Mouse (Mus musculus) embryonic facial prominence, embryonic 15.5 days (tissue): ENCODE measurements around the gene Slc44a1. TPM values are rescaled to one million over a fixed set of nuclear protein-coding genes. Genes with fewer than 3 reads are reported as not detected.

ENCODE experiments used
- ATAC-seq: fragments of 200-750 bp; cut with Nextera tagmentation; 2 replicates; pipeline ENCODE4 v1.8.0; 2017; ENCODE audit warnings: low read depth, moderate TSS enrichment; ENCODE audit not compliant: insufficient number of reproducible peaks, low FRiP score, low TSS enrichment
- H3K27ac ChIP-seq: fragments of 300-500 bp; sonication (generic); replicated peaks from 2 replicates; pipeline ENCODE4 v1.5.1; 2015; ENCODE audit warnings: mild to moderate bottlenecking, inconsistent platforms
- H3K27me3 ChIP-seq: fragments of 300-500 bp; sonication (generic); 2 replicates; pipeline ENCODE4 v1.6.1; 2015; ENCODE audit warnings: inconsistent platforms
- H3K36me3 ChIP-seq: fragments of 300-500 bp; sonication (generic); 2 replicates; pipeline ENCODE4 v1.6.1; 2015; ENCODE audit warnings: mild to moderate bottlenecking, inconsistent platforms
- H3K4me1 ChIP-seq: fragments of 300-500 bp; sonication (generic); 2 replicates; pipeline ENCODE4 v1.6.1; 2015; ENCODE audit warnings: inconsistent platforms
- H3K4me2 ChIP-seq: fragments of 300-500 bp; sonication (generic); replicated peaks from 2 replicates; pipeline ENCODE4 v1.6.1; 2015; ENCODE audit warnings: mild to moderate bottlenecking, inconsistent platforms
- H3K4me3 ChIP-seq: fragments of 300-500 bp; sonication (generic); replicated peaks from 2 replicates; pipeline ENCODE4 v1.5.1; 2015; ENCODE audit warnings: mild to moderate bottlenecking, inconsistent platforms
- H3K9ac ChIP-seq: fragments of 300-500 bp; sonication (generic); 2 replicates; pipeline ENCODE4 v1.6.1; 2015; ENCODE audit warnings: inconsistent platforms
- H3K9me3 ChIP-seq: fragments of 300-500 bp; sonication (generic); replicated peaks from 2 replicates; pipeline ENCODE4 v1.6.1; 2016; ENCODE audit warnings: inconsistent platforms
- WGBS: fragments of 180-500 bp; shearing (Covaris S2); methylation state at CpG from one replicate; pipeline ENCODE4 v1.1.7; 2015; 5-methylcytosine and 5-hydroxymethylcytosine counted together
- polyA plus RNA-seq: library from polyadenylated mRNA; unstranded; fragments of >200 nt; fragmentation: Nextera tagmentation; extraction: Ambion mirVana; gene quantifications from 2 replicates; pipeline ENCODE4 v1.2.1, GENCODE M21; 2015

Gene Slc44a1
- polyA plus RNA-seq, 1 experiment from 2014 or later: 47.9 TPM

GRCm38 (mm10) chr4:53452457-53452856, 12.2 kb downstream of the Slc44a1 start:
- Histone ChIP-seq H3K9me3 (no peaks in the 10 kb centered on the region), H3K4me3 (no peak overlapping the region), H3K9ac (no peak overlapping the region), H3K36me3 (no peaks in the 10 kb centered on the region), H3K27me3 (no peaks in the 10 kb centered on the region), H3K4me2 (no peak overlapping the region), H3K4me1 (peaks cover 9% of the 10 kb centered on the region), H3K27ac (no peak overlapping the region)
- ATAC-seq: no peak
- 96% methylated on average over 1 of the region's 1 CpGs for WGBS

DNA sequence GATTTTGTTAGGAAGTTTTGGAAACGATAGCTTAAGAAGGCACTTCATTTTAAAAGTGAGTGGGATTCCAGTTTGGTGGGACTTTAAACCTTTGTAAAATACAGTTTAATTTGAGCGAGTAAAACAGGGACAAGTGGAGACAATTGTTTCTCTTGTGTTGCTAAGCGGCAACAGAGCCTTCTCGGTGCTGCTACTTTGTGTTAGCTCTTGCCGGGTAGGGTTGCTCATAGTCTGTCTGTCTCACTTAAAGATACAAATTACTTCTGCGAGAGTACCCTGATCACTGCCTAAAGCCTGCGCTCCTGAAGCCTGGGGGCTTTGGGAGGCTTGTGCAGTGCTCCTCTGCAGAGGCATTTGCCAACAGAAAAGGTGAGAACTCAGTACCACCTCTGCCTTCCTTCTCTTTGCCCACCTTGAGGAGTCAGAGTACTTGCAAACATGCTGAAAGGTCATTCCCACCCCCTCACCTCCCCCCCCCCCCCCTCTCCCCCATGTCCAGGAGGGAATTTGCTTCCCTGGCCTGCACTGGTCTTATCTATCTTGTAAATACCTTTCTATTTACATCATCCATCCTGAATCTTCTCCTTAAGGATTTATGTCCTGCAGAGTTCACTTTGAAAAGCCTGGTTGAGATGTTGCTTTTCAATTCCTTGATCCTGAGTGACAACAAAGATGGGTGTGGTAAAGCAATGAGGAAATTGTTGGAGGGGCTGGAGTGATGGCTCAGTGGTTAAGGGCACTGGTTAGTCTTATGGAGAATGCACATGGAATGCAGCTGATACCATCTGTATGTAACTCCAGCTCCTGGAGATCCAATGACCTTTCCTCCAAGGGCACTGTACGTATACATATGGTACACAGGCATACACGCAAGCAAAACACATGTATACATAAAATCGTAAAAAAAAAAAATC, 13.0 kb downstream of the Slc44a1 start:
- no peak overlapping the region for H3K9ac ChIP-seq
- peaks cover 9% of the 10 kb centered on the region for H3K4me1 ChIP-seq
- no peak overlapping the region for H3K4me3 ChIP-seq
- no peak for ATAC-seq
- no peaks in the 10 kb centered on the region for H3K36me3 ChIP-seq
- WGBS: 56% methylated on average over 10 of the region's 10 CpGs
- no peak overlapping the region for H3K27ac ChIP-seq
- H3K27me3 ChIP-seq: no peaks in the 10 kb centered on the region
- H3K9me3 ChIP-seq: no peaks in the 10 kb centered on the region
- H3K4me2 ChIP-seq: no peak overlapping the region

DNA sequence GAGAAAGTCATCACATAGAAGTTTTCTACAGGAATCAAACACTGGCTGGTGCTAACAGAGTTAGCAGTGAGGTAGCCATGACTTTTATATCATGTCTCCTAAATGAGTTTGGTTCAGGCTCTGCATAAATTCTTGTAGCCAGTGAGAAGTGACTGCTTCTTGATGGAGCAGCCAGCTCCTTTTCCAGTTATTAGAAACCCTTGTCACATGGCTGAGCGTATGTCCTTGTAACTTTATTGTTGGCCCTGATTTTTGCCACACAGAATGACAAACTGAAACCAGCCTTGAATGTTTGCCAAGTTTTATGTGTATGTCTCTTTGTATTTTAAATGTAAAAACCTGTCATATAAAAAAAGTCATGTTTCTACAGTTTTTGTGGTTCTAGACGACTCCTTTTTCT, 15.7 kb downstream of the Slc44a1 start:
- H3K27ac ChIP-seq: no peak overlapping the region
- 56% methylated on average over 2 of the region's 2 CpGs for whole genome bisulfite sequencing
- no peak for ATAC-seq

DNA sequence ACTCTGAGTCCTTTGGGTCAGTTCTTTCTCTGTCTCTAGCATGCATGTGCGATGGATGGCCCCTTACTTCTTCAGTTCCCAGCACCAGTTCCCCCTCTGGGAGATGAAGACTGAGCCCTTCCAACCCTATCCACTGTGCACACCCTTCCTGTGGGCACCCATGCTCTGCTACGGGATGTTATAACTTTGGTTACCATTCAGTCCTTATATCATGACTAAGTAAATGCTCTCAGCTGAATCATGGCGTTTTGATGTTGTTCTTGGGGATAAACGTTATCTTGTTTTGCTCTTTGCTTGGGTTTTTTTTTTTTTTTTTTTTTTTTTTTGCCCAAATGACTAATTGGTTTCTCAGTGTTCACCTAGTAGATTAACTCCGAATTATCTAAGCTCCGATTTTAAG, 16.4 kb downstream of the Slc44a1 start:
- H3K9ac ChIP-seq: no peak overlapping the region
- H3K4me1 ChIP-seq: peaks cover 5% of the 10 kb centered on the region; the same call in 1 of the 2 replicates
- no peak overlapping the region for H3K4me3 ChIP-seq
- H3K27me3 ChIP-seq: no peaks in the 10 kb centered on the region
- no peak overlapping the region for H3K4me2 ChIP-seq
- ATAC-seq: no peak
- no peaks in the 10 kb centered on the region for H3K9me3 ChIP-seq
- no peak overlapping the region for H3K27ac ChIP-seq
- 85% methylated on average over 6 of the region's 6 CpGs for WGBS
- no peaks in the 10 kb centered on the region for H3K36me3 ChIP-seq

More for the DNA sequence above, 15.7 kb downstream of the Slc44a1 start:
- Histone ChIP-seq H3K4me3 (no peak overlapping the region), H3K9ac (no peak overlapping the region), H3K27me3 (no peaks in the 10 kb centered on the region), H3K4me1 (peaks cover 9% of the 10 kb centered on the region; the same call in 1 of the 2 replicates), H3K9me3 (no peaks in the 10 kb centered on the region), H3K36me3 (no peaks in the 10 kb centered on the region), H3K4me2 (no peak overlapping the region)

- H3K4me1 ChIP-seq: no peaks in the 10 kb centered on the region
- 85% methylated on average over 3 of the region's 3 CpGs for WGBS
- H3K4me2 ChIP-seq: no peak overlapping the region
- H3K27me3 ChIP-seq: no peaks in the 10 kb centered on the region
- no peak overlapping the region for H3K9ac ChIP-seq
- H3K9me3 ChIP-seq: no peaks in the 10 kb centered on the region
- H3K4me3 ChIP-seq: no peak overlapping the region
- no peak overlapping the region for H3K27ac ChIP-seq
- ATAC-seq: no peak
- H3K36me3 ChIP-seq: no peaks in the 10 kb centered on the region
Observed at GRCm38 (mm10) chr4:53458503-53458902, 18.3 kb downstream of the Slc44a1 start.

DNA sequence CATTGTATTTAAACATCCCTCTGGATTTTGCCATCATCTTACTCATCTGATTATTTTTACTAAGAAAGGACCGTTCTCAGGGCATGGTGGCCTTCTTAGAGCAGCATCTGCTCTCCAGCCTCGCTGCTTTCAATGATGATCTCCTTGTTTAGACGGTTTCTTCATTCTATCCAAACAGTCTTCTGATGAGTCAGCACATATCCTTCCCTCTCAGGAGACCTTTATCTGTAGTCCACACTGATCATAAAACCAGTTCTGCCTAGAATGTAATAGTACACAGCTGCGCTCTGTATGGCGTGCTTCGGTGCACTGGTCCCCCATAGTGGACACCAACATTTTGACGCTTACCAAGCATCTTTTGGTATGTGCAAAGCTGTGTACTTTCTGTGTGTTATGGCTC, 19.5 kb downstream of the Slc44a1 start:
- H3K4me1 ChIP-seq: no peaks in the 10 kb centered on the region
- H3K9me3 ChIP-seq: no peaks in the 10 kb centered on the region
- no peaks in the 10 kb centered on the region for H3K36me3 ChIP-seq
- H3K9ac ChIP-seq: no peak overlapping the region
- H3K4me3 ChIP-seq: no peak overlapping the region
- H3K4me2 ChIP-seq: no peak overlapping the region
- H3K27me3 ChIP-seq: no peaks in the 10 kb centered on the region
- no peak overlapping the region for H3K27ac ChIP-seq
- WGBS: 85% methylated on average over 7 of the region's 7 CpGs
- no peak for ATAC-seq

DNA sequence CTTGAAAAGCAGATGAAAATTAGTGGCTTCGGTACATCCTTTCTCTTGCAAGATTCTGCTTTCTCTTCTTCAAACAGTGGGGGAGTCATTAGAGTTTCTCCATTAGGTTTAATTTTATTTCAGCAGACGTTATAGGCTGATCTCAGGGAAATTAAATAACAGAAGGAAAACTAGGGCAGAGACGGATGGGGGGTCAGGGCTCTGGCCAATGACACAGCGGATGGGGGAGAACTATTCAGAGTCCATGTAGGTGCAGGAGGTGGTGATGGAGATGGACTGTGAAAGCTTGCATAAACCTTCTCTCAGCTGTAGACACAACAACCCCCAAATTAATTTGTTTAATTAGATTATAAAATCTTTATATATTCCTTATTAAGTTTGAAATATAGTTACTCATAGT, 20.8 kb downstream of the Slc44a1 start:
- ATAC-seq: no peak
- Histone ChIP-seq H3K4me2 (no peak overlapping the region), H3K27me3 (no peaks in the 10 kb centered on the region), H3K9ac (no peak overlapping the region), H3K9me3 (no peaks in the 10 kb centered on the region), H3K4me3 (no peak overlapping the region), H3K36me3 (no peaks in the 10 kb centered on the region), H3K27ac (no peak overlapping the region), H3K4me1 (no peaks in the 10 kb centered on the region)
- WGBS: 88% methylated on average over 4 of the region's 4 CpGs

- Histone ChIP-seq H3K9me3 (no peaks in the 10 kb centered on the region), H3K9ac (no peak overlapping the region), H3K4me2 (no peak overlapping the region), H3K4me1 (no peaks in the 10 kb centered on the region), H3K27ac (no peak overlapping the region), H3K27me3 (no peaks in the 10 kb centered on the region), H3K4me3 (no peak overlapping the region), H3K36me3 (no peaks in the 10 kb centered on the region)
- 73% methylated on average over 5 of the region's 5 CpGs for WGBS
- ATAC-seq: no peak
Observed at GRCm38 (mm10) chr4:53462069-53462468, 21.9 kb downstream of the Slc44a1 start.

DNA sequence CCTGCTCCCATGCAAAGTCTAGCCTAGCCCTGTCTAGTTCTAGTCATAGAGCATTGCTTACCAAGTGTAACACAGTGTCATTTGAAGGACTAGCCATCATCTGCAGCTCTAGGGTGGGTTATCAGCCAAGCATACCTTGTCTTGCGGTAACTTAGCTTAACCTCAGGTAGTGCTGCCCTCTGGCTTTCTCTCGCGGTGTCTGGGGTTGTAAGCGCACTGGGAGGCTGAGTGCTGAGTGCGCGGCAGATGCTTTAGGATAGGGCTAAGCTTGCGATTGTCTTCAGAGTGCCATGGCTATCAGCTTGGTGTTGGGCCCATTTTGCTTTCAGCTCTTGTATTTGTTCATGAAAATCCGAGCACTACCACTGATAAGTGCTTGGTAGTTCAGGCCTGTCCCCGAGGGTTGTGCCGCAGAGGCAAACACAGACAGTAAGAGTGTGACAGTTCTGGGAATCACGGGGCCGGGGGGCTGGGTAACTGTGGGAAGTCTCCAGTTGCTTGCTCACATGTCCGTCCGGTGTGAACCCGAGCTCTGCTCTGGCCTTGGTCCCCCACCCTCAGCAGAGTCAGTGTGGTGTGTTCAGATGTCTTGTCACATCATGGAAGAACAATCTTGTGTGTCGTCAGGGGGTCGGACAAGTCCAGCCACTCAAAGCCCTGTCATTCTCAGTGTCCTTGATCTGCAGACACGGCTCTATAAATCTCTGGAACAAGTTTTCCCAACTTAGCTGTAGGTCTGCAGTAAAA, 22.5 kb downstream of the Slc44a1 start:
- Histone ChIP-seq H3K9me3 (no peaks in the 10 kb centered on the region), H3K4me2 (no peak overlapping the region), H3K4me3 (no peak overlapping the region), H3K36me3 (no peaks in the 10 kb centered on the region), H3K9ac (no peak overlapping the region), H3K27ac (no peak overlapping the region), H3K4me1 (no peaks in the 10 kb centered on the region), H3K27me3 (no peaks in the 10 kb centered on the region)
- no peak for ATAC-seq
- 84% methylated on average over 18 of the region's 18 CpGs for WGBS

- no peak overlapping the region for H3K27ac ChIP-seq
- 62% methylated on average over 1 of the region's 1 CpGs for WGBS
Observed at GRCm38 (mm10) chr4:53465887-53466286, 25.7 kb downstream of the Slc44a1 start.

GRCm38 (mm10) chr4:53469007-53469406, 28.8 kb downstream of the Slc44a1 start:
- ATAC-seq: no peak
- H3K4me2 ChIP-seq: no peak overlapping the region
- no peak overlapping the region for H3K27ac ChIP-seq
- no peak overlapping the region for H3K9ac ChIP-seq
- H3K4me3 ChIP-seq: no peak overlapping the region
- no peaks in the 10 kb centered on the region for H3K27me3 ChIP-seq
- no peaks in the 10 kb centered on the region for H3K9me3 ChIP-seq
- peaks cover 4% of the 10 kb centered on the region; the same call in 1 of the 2 replicates for H3K4me1 ChIP-seq
- no peaks in the 10 kb centered on the region for H3K36me3 ChIP-seq
- 47% methylated on average over 6 of the region's 6 CpGs for WGBS

More at GRCm38 (mm10) chr4:53465887-53466286, 25.7 kb downstream of the Slc44a1 start:
- H3K4me2 ChIP-seq: no peak overlapping the region
- H3K36me3 ChIP-seq: no peaks in the 10 kb centered on the region
- H3K4me1 ChIP-seq: no peaks in the 10 kb centered on the region
- ATAC-seq: no peak
- H3K9me3 ChIP-seq: no peaks in the 10 kb centered on the region
- no peaks in the 10 kb centered on the region for H3K27me3 ChIP-seq
- H3K4me3 ChIP-seq: no peak overlapping the region
- no peak overlapping the region for H3K9ac ChIP-seq
